ENCODE assay signal across 8 mouse cellular contexts in the genomic region with DNA sequence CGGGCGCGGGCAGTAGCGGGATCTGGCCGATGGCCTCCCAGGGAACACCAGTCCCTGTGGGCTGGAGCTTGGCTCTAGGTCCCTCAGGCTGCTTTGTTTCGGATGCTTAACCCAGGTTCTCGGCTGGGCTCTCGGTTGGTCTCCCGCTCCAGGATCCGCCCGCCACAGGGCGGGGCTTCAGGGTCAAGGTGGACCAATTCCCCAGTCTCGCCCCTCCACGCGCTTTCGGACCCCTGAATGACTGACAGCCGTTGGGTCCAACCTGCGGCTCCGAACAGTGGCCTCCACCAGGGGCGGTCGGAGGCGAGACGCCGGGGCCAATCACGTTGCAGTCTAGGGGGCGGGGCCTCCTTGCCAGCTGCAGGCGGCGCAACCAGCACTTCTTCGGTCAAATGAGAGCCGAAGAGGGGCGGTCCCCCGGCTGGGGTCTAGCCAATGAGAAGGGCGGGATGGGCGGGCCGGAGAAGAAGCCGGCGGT. TPM values are rescaled to one million over a fixed set of nuclear protein-coding genes. Genes with fewer than 3 reads are reported as not detected.
DNase-seq lines count a peak whose midpoint lies in the region; ATAC-seq and TF ChIP-seq lines count a peak whose summit lies in the region.

No protein-coding gene starts in this region.

- peaks cover 0 to 2% of the 10 kb centered on the region in 2 experiments; a peak in 1 of 4 replicates for H3K4me1 ChIP-seq in ES-E14 (ENCODE audit: control insufficient read depth in 2 of 2, insufficient read depth in 2 of 2, low read length in 2 of 2, poor library complexity in 1 of 2)
- H3K4me1 ChIP-seq in forebrain, embryonic 15.5 days, result peaks cover 21% of the 10 kb centered on the region
- H3K4me1 ChIP-seq in lung, adult 2 months (ENCODE audit: control insufficient read depth, insufficient read depth, low read length), result peaks cover 2% of the 10 kb centered on the region

- intact Hi-C loops in heart, postnatal 25 days (cut with DNase I), result no loop called here

- H3K4me3 ChIP-seq in ES-E14 (ENCODE audit: insufficient read depth in 1 of 2, low read depth in 1 of 2, low read length in 2 of 2, poor library complexity in 1 of 2, severe bottlenecking in 1 of 2), result peak overlapping the region; percentile 91 to 100
- H3K4me3 ChIP-seq in forebrain, embryonic 15.5 days, result peak overlapping the region; percentile 69
- peak overlapping the region; percentile 86 for H3K4me3 ChIP-seq in lung, adult 2 months (replicated peaks; ENCODE audit: extremely low read depth, low read depth, low read length)

- no peak overlapping the region for H3K27ac ChIP-seq in ES-E14 (ENCODE audit: insufficient read depth, low read depth, low read length, poor library complexity, severe bottlenecking)
- H3K27ac ChIP-seq in forebrain, embryonic 15.5 days (replicated peaks), result peak overlapping the region; percentile 98

- peak; percentile 98 for DNase-seq in ES-E14 (ENCODE audit: low read depth, low spot score)
- DNase-seq in cerebellum, adult 11-12 months, result peak; percentile 100
- peak; percentile 100 for DNase-seq in heart, postnatal 25 days (ENCODE audit: low spot score)
- DNase-seq in layer of hippocampus, adult 18-20 months (ENCODE audit: low spot score in 2 of 2), result peak; percentile 99 to 100
- DNase-seq in lung, adult 2 months, result peak; percentile 98
- DNase-seq in thymus, adult 18-20 months, result peak; percentile 98 to 99

- H3K27me3 ChIP-seq in forebrain, embryonic 15.5 days, result no peaks in the 10 kb centered on the region

- TF ChIP-seq POLR2A in lung, adult 2 months (IDR thresholded peaks at IDR 0.05; ENCODE audit: borderline replicate concordance, extremely low read depth, low read depth, low read length), result peak; percentile 80; the same call in 1 of the 2 replicates

- peak overlapping the region; percentile 86 for H3K4me2 ChIP-seq in forebrain, embryonic 15.5 days (replicated peaks)

- H3K9ac ChIP-seq in ES-E14 (ENCODE audit: insufficient read depth, low read depth, low read length, poor library complexity, severe bottlenecking), result peak overlapping the region; percentile 19
- peak overlapping the region; percentile 82 for H3K9ac ChIP-seq in forebrain, embryonic 15.5 days (replicated peaks)

- H3K36me3 ChIP-seq in ES-E14 (ENCODE audit: control insufficient read depth, insufficient read depth, low read length, poor library complexity, severe bottlenecking), result no peaks in the 10 kb centered on the region
- no peaks in the 10 kb centered on the region for H3K36me3 ChIP-seq in forebrain, embryonic 15.5 days

- H3K9me3 ChIP-seq in ES-E14 (ENCODE audit: control insufficient read depth, insufficient read depth, low read depth, low read length), result no peaks in the 10 kb centered on the region
- no peaks in the 10 kb centered on the region for H3K9me3 ChIP-seq in forebrain, embryonic 15.5 days

- in situ Hi-C loops in ES-E14 (cut with MboI; ENCODE audit: low sequenced_read_pairs in 2 of 2, unreplicated experiment in 2 of 2), result no loop called here

- under 1% methylated on average over 37 of the region's 37 CpGs for WGBS in forebrain, embryonic 15.5 days
- 0% methylated on average over 37 of the region's 37 CpGs for WGBS in lung, adult 2 months

- ATAC-seq in forebrain, embryonic 15.5 days (replicated peaks), result peak; percentile 96
- ATAC-seq in neutrophil, adult 5-6 weeks (ENCODE audit: extremely low read depth, insufficient number of reproducible peaks, low FRiP score, poor library complexity, severe bottlenecking), result peak; percentile 94

- TF ChIP-seq CTCF in lung, adult 2 months (IDR thresholded peaks at IDR 0.05; ENCODE audit: insufficient read depth, low read length), result no peak

TF ChIP-seq in ES-E14, 5 proteins besides CTCF, POLR2A, EP300 and RAD21:
- TF ChIP-seq CHD2 (IDR thresholded peaks at IDR 0.05; ENCODE audit: low read depth, low read length) (peak; percentile 75), MAFK (IDR thresholded peaks at IDR 0.05; ENCODE audit: insufficient read depth, low read depth, low read length) (no peak), ZNF384 (IDR thresholded peaks at IDR 0.05; ENCODE audit: low read depth, low read length) (no peak)

RNA-seq across cellular contexts. Expression of gene Dcun1d4, which starts 9.8 kb away (rescaled TPM):
- total RNA-seq in ES-E14 (2012; rRNA removed), result 14.9 and 15.2 TPM in 2 replicates
- 41.5 and 45.3 TPM in 2 replicates for polyA plus RNA-seq in forebrain, embryonic 15.5 days (2015; fragmentation: Nextera tagmentation; extraction: Ambion mirVana)
- 10 to 100 TPM; 14.6 to 16.0 TPM for total RNA-seq in heart, postnatal 25 days (2021)
- total RNA-seq in layer of hippocampus, adult 18-20 months (2021), result 100 to 1,000 TPM; 120 to 121 TPM
- 3.4 and 6.4 TPM in 2 replicates for polyA plus RNA-seq in lung, adult 2 months (2012; rRNA removed)
- total RNA-seq in neutrophil, adult 5-6 weeks (2017), result 6.4 and 10.4 TPM in 2 replicates
